Mouse (Mus musculus) adrenal gland, adult (tissue): ENCODE measurements around the gene Cyp2ab1.

ENCODE experiments used
- DNase-seq, 2 experiments: peaks; one replicate each; pipeline ENCODE4 v3.0.0; 2022 to 2023; ENCODE audit warnings: low spot score in 1 of 2; ENCODE audit not compliant: inconsistent age in 2 of 2

Cyp2ab1 gene

DNA sequence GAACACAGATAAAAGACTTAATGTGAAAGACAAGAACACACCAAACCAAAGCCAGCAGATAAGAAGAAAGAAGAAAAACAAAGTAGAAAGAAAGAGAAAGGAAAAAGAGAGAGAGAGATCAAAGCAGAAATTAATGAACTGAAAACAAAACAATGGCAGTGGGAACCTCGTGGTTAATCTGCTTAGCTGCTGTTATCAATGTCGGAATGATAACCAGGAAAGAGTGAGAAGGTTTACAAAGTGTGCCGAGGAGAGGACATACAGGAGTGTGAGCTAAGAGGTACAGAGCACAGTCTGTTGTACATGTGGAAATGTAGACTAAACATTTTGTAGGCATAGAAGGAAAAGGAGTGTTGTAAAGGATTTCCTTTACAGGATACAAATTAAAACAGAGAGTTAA lies 52.2 kb downstream of the Cyp2ab1 start:
- no peak for DNase-seq

DNA sequence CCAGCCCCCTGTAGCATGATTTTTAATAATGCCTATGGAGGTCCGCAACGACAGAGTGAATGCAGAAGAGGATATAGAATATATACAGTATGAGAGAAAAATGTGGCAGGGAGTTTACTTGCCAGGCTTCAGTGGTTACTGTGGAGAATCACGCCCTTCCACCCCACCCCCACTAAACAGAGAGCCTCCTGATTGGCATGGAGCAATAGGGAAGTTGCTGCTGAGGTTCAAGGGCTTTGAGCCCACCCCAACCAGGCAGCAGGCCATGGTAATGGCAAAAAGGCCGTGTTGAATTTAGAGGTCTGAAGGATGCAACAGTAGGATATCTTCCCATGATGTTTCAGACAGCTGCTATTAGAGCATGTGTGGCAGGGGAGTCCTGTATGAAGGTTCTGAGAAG lies 53.9 kb downstream of the Cyp2ab1 start:
- DNase-seq, result no peak

DNA sequence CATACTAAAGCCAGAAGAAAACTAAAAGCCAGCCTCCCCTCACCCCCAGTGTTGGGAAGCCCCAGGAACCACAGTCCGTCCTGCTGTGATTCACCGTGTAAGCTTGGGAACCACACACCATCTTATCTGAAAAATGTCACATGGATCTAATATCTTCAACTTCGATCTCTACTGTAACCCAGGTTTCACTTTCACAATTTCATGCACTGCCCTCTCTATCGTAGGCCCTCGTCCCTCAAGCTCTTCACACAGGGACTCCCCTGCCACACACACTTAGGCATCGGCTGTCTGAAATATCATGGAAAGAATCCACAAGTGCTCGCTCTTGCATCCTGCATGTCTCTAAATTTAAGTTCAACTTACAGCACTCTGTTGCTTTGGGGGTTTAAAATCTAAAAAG lies 60.1 kb downstream of the Cyp2ab1 start:
- DNase-seq, result peak in 1 of 2 experiments; percentile 36
